Mouse (Mus musculus): Measurements from ENCODE around the gene Grifin. TPM values are rescaled to one million over a fixed set of nuclear protein-coding genes. Genes with fewer than 3 reads are reported as not detected.

Grifin gene
- total and polyA plus RNA-seq, 2 experiments from 2014 or later, result 0.25 TPM; not detected in 1

DNA sequence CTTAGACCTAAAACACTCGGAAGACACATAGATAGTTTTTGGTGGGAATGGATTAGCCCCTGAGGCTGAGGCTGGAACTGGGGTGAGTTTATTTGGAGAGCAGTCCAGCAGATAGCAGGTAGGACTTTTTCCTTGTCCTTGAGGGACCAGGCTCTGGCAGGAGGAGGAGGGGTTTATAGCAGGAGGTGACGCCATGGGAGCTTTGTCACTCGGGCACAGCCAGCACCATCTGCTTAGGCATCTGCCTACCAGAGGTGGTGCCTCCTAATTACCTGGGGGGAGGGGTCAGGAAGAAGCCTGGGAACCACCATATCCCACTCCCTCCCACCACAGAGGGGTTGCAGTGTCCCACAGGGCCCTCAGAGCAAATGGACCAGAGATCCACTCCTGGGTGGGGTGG lies 40.4 kb upstream of the Grifin start:
- 48% methylated on average over 3 of the region's 3 CpGs for WGBS
- Histone ChIP-seq H3K9me3 (ENCODE audit: low read length) (no peaks in the 10 kb centered on the region), H3K27ac (no peak overlapping the region), H3K36me3 (ENCODE audit: insufficient read depth, low read length) (no peaks in the 10 kb centered on the region), H3K4me2 (ENCODE audit: low read depth, low read length) (no peak overlapping the region), H3K4me1 (ENCODE audit: insufficient read depth, low read length) (peaks cover 2% of the 10 kb centered on the region; the same call in 1 of the 2 replicates), H3K4me3 (ENCODE audit: low read length) (no peak overlapping the region), H3K27me3 (ENCODE audit: insufficient read depth, low read length) (peaks cover 5% of the 10 kb centered on the region; the same call in 1 of the 2 replicates), H3K9ac (replicated peaks; ENCODE audit: low read length) (no peak overlapping the region)
- DNase-seq (ENCODE audit: low spot score), result no peak
- ATAC-seq, result no peak
- no peak for TF ChIP-seq CTCF (IDR thresholded peaks at IDR 0.05; ENCODE audit: low read depth)

DNA sequence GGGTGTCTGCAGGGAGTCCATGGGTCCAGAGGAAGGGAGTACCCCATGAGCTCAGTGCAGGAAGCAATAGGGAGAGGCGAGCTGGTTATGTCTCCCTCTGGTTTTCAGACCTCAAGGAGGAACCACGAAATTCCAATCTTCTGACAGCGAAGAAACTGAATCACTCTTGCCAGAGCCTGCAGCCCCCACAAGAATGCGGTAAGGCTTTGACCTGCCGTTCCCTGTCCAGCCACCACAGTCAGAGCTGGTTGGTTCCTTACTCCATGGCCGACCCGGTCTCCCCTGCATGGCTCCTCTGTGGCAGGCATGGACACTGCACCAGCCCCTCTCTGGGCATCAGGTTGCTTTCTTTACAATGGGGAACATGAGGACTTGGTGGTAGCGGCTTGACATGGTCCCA lies 39.5 kb upstream of the Grifin start:
- H3K4me1 ChIP-seq (ENCODE audit: insufficient read depth, low read length), result no peaks in the 10 kb centered on the region; the same call in 1 of the 2 replicates
- TF ChIP-seq CTCF (IDR thresholded peaks at IDR 0.05; ENCODE audit: low read depth), result no peak
- 69% methylated on average over 8 of the region's 8 CpGs for WGBS
- no peak overlapping the region for H3K4me3 ChIP-seq (ENCODE audit: low read length)
- ATAC-seq (no peak), DNase-seq (ENCODE audit: low spot score) (no peak)
- H3K27me3 ChIP-seq (ENCODE audit: insufficient read depth, low read length), result peaks cover 5% of the 10 kb centered on the region; the same call in 1 of the 2 replicates
- no peak overlapping the region for H3K9ac ChIP-seq (replicated peaks; ENCODE audit: low read length)
- no peak overlapping the region for H3K4me2 ChIP-seq (ENCODE audit: low read depth, low read length)
- no peak overlapping the region for H3K27ac ChIP-seq
- H3K36me3 ChIP-seq (ENCODE audit: insufficient read depth, low read length), result no peaks in the 10 kb centered on the region
- H3K9me3 ChIP-seq (ENCODE audit: low read length), result no peaks in the 10 kb centered on the region

DNA sequence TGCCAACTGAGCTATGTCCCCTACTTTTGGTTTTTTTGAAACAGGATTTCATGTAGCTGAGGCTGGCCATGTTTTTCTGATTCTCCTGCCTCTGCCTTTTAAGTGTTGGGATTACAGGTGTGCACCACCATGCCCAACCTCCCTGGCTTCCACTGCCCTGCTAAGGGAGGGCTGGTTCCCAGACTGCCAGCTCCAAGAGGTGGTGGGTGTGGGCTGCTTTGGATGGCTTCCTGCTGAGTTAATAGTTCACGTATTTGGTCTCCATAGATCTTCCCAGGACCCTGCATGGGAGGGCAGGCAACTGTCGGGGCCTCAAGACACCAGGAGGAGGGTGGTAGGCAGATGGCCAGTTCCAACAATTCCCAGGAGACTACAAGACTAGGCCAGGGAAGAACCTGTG lies 37.7 kb upstream of the Grifin start:
- Histone ChIP-seq H3K4me3 (ENCODE audit: low read length) (no peak overlapping the region), H3K4me1 (ENCODE audit: insufficient read depth, low read length) (no peaks in the 10 kb centered on the region; the same call in 1 of the 2 replicates), H3K36me3 (ENCODE audit: insufficient read depth, low read length) (no peaks in the 10 kb centered on the region), H3K27ac (no peak overlapping the region), H3K9me3 (ENCODE audit: low read length) (no peaks in the 10 kb centered on the region), H3K27me3 (ENCODE audit: insufficient read depth, low read length) (no peaks in the 10 kb centered on the region), H3K9ac (replicated peaks; ENCODE audit: low read length) (no peak overlapping the region), H3K4me2 (ENCODE audit: low read depth, low read length) (no peak overlapping the region)
- TF ChIP-seq CTCF (IDR thresholded peaks at IDR 0.05; ENCODE audit: low read depth), result no peak
- DNase-seq (ENCODE audit: low spot score) (no peak), ATAC-seq (no peak)
- 22% methylated on average over 2 of the region's 2 CpGs for WGBS

DNA sequence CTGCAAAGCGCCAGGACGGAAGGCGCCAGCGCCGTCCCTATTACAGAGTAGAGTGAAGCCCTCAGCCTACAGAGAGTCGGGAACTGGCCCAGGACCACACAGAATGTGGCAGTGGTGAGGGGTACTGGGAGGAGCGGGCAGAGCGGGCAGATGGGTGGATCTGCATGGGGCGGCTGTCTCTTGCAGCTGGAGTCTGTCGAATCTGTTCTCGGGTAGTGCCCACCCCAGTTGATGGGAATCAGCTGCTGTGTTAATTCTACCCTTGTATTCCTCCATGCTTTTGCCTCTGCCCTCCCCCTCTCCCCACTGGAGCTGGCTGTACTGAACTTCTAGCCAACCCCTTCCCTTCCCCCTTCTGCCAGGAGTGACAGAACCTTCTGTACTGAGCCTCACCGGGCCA lies 36.8 kb upstream of the Grifin start:
- peak; percentile 67 for DNase-seq (ENCODE audit: low spot score)

DNA sequence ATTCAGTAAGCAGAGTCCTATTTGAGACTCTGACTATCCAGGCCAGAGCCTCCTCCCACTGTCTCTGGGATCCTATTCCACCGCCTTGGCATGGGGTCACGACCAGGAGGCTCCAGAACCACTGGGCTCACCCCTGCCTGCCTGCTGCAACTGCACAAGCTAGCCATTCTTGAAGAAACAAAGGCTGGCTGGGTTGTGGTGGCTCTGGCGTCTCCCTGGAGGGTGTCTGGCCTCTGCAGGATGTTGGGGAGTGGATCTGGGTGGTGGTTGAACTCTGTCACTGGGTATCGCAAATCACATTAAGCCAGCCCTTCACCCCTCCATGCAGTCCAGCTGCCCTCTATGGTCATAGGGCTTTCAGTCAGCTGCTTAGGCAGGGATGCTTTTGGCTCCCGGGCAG lies 35.1 kb upstream of the Grifin start:
- Histone ChIP-seq H3K9ac (replicated peaks; ENCODE audit: low read length) (no peak overlapping the region), H3K4me1 (ENCODE audit: insufficient read depth, low read length) (no peaks in the 10 kb centered on the region), H3K9me3 (ENCODE audit: low read length) (no peaks in the 10 kb centered on the region), H3K27me3 (ENCODE audit: insufficient read depth, low read length) (no peaks in the 10 kb centered on the region), H3K27ac (no peak overlapping the region), H3K36me3 (ENCODE audit: insufficient read depth, low read length) (no peaks in the 10 kb centered on the region), H3K4me2 (ENCODE audit: low read depth, low read length) (no peak overlapping the region), H3K4me3 (ENCODE audit: low read length) (no peak overlapping the region)
- ATAC-seq (no peak), DNase-seq (ENCODE audit: low spot score) (no peak)
- WGBS, result 52% methylated on average over 5 of the region's 5 CpGs
- no peak for TF ChIP-seq CTCF (IDR thresholded peaks at IDR 0.05; ENCODE audit: low read depth)

More for the DNA sequence above, 36.8 kb upstream of the Grifin start:
- H3K27me3 ChIP-seq (ENCODE audit: insufficient read depth, low read length), result no peaks in the 10 kb centered on the region
- H3K27ac ChIP-seq, result no peak overlapping the region
- no peak overlapping the region for H3K9ac ChIP-seq (replicated peaks; ENCODE audit: low read length)
- H3K4me3 ChIP-seq (ENCODE audit: low read length), result no peak overlapping the region
- H3K4me1 ChIP-seq (ENCODE audit: insufficient read depth, low read length), result no peaks in the 10 kb centered on the region; the same call in 1 of the 2 replicates
- ATAC-seq, result peak; percentile 88
- no peak overlapping the region for H3K4me2 ChIP-seq (ENCODE audit: low read depth, low read length)
- H3K9me3 ChIP-seq (ENCODE audit: low read length), result no peaks in the 10 kb centered on the region
- WGBS, result 37% methylated on average over 12 of the region's 12 CpGs
- no peak for TF ChIP-seq CTCF (IDR thresholded peaks at IDR 0.05; ENCODE audit: low read depth)
- H3K36me3 ChIP-seq (ENCODE audit: insufficient read depth, low read length), result no peaks in the 10 kb centered on the region

DNA sequence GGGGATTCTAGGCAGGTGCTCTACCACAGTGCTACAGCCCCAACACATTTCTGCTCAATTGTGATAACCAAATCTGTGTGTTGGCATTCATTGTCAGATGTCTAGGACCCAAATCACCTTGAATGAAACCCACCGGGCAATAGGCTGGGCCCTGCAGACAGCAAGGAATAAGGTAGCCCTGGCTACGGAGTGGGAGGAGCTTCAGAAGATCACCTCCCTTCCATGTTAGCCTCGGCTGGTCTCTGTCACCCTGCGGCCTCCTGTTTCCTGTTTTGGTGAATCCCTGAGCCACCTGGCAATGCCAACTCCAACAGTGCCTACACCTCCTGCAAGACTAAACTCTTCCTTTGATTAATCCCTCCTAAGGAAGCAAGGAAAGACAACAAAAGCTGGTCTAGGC lies 32.9 kb upstream of the Grifin start:
- Histone ChIP-seq H3K9me3 (ENCODE audit: low read length) (no peaks in the 10 kb centered on the region), H3K27ac (no peak overlapping the region), H3K27me3 (ENCODE audit: insufficient read depth, low read length) (no peaks in the 10 kb centered on the region), H3K9ac (replicated peaks; ENCODE audit: low read length) (no peak overlapping the region), H3K4me2 (ENCODE audit: low read depth, low read length) (no peak overlapping the region), H3K4me3 (ENCODE audit: low read length) (no peak overlapping the region), H3K36me3 (ENCODE audit: insufficient read depth, low read length) (no peaks in the 10 kb centered on the region), H3K4me1 (ENCODE audit: insufficient read depth, low read length) (no peaks in the 10 kb centered on the region)
- ATAC-seq (no peak), DNase-seq (ENCODE audit: low spot score) (no peak)
- WGBS, result 93% methylated on average over 4 of the region's 4 CpGs
- no peak for TF ChIP-seq CTCF (IDR thresholded peaks at IDR 0.05; ENCODE audit: low read depth)

DNA sequence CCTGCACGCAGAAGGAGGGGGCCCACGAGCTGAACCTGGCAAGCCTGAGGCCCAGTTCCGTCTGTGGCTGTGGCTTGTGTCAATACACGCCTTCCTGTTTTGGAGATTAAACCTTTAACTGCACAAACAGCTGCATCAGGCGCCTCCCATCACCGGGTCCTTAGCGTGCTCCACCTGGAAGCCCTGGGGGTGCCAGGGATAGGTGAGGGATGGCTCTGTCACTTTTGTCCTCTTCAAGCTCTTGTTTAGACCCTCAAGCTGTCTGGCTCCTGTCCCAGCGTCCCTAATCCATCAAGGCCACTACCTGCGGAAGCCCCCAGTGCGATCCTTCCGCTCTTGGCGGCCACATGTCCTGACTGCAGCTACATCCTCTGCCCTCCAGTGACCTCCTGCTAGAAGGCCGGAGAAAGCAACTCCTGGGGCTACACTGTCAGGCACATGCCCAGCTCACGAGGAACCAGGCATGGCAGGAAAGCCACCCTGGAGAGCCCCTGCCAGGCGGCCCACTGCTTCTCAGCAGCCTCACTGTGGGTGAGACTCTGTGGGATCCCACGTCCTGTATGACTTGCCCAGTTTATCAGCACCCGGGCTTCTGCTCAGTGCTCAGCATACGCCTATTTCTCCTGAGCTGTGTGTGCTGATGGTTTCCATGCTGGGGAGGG lies 32.2 kb upstream of the Grifin start:
- 71% methylated on average over 18 of the region's 18 CpGs for WGBS
- ATAC-seq (no peak), DNase-seq (ENCODE audit: low spot score) (no peak)
- no peak overlapping the region for H3K9ac ChIP-seq (replicated peaks; ENCODE audit: low read length)
- no peaks in the 10 kb centered on the region for H3K27me3 ChIP-seq (ENCODE audit: insufficient read depth, low read length)
- no peak overlapping the region for H3K27ac ChIP-seq
- no peaks in the 10 kb centered on the region for H3K36me3 ChIP-seq (ENCODE audit: insufficient read depth, low read length)
- TF ChIP-seq CTCF (IDR thresholded peaks at IDR 0.05; ENCODE audit: low read depth), result no peak
- no peaks in the 10 kb centered on the region for H3K4me1 ChIP-seq (ENCODE audit: insufficient read depth, low read length)
- H3K4me3 ChIP-seq (ENCODE audit: low read length), result no peak overlapping the region
- H3K4me2 ChIP-seq (ENCODE audit: low read depth, low read length), result no peak overlapping the region
- no peaks in the 10 kb centered on the region for H3K9me3 ChIP-seq (ENCODE audit: low read length)

All from hindbrain, postnatal 0 days (tissue).